Mouse (Mus musculus) CH12.LX (cell line): ENCODE data around the gene Abhd4. TPM values are rescaled to one million over a fixed set of nuclear protein-coding genes. Genes with fewer than 3 reads are reported as not detected.

ENCODE experiments used
- DNase-seq: peaks from one replicate; pipeline ENCODE4 v3.0.0-alpha.2; 2013; ENCODE audit errors: extremely low read depth
- H3K27ac ChIP-seq: 2 replicates; pipeline ENCODE4 v1.5.1; 2012; ENCODE audit warnings: low read depth, mild to moderate bottlenecking, control low read depth, moderate library complexity; ENCODE audit not compliant: insufficient read depth
- H3K27me3 ChIP-seq: replicated peaks from 2 replicates; pipeline ENCODE3; 2012; ENCODE audit warnings: inconsistent platforms
- H3K36me3 ChIP-seq, 2 experiments: replicated peaks in 1 of 2; 2 replicates each; pipeline versions ENCODE3 to v1.6.1; 2012; ENCODE audit warnings: inconsistent platforms in 1 of 2, low read length in 1 of 2, mild to moderate bottlenecking in 1 of 2, mixed read lengths in 1 of 2, moderate library complexity in 1 of 2; ENCODE audit not compliant: control insufficient read depth in 1 of 2, insufficient read depth in 1 of 2
- H3K4me1 ChIP-seq, 2 experiments: 2 replicates each; pipeline ENCODE4 v1.6.1; 2012; ENCODE audit warnings: inconsistent platforms in 1 of 2, moderate library complexity in 1 of 2; ENCODE audit not compliant: insufficient read depth in 2 of 2, control insufficient read depth in 1 of 2
- H3K4me2 ChIP-seq: 2 replicates; pipeline ENCODE4 v1.6.1; 2012; ENCODE audit warnings: low read depth, mild to moderate bottlenecking, control low read depth; ENCODE audit not compliant: poor library complexity, insufficient read depth, severe bottlenecking
- H3K4me3 ChIP-seq, 3 experiments: fragments of 150-350 bp in 1 of 3; sonication (generic) in 1 of 3; replicated peaks in 1 of 3; 2 replicates each; pipeline versions ENCODE3 to v1.5.1; 2011 to 2012; ENCODE audit warnings: low read depth in 2 of 3, low read length in 2 of 3, mild to moderate bottlenecking in 2 of 3, moderate library complexity in 2 of 3, control low read depth in 1 of 3, improper control_type of control experiment in 1 of 3, inconsistent platforms in 1 of 3, mixed read lengths in 1 of 3; ENCODE audit not compliant: poor library complexity in 1 of 3
- H3K79me2 ChIP-seq: replicated peaks from 2 replicates; pipeline ENCODE4 v1.6.1; 2012; ENCODE audit warnings: mild to moderate bottlenecking, moderate library complexity; ENCODE audit not compliant: control insufficient read depth, poor library complexity, insufficient read depth, severe bottlenecking; ENCODE audit errors: extremely low read depth
- H3K9ac ChIP-seq: 2 replicates; pipeline ENCODE4 v1.6.1; 2012; ENCODE audit warnings: low read depth, mild to moderate bottlenecking, control low read depth, moderate library complexity; ENCODE audit not compliant: insufficient read depth
- H3K9me3 ChIP-seq: replicated peaks from 2 replicates; pipeline ENCODE3; 2012; ENCODE audit warnings: low read length, inconsistent platforms, mixed read lengths
- CHD1 ChIP-seq: IDR thresholded peaks from 2 replicates; pipeline ENCODE4 v1.6.1; 2012; ENCODE audit warnings: low read depth, low read length, improper control_type of control experiment, inconsistent platforms
- CHD2 ChIP-seq: IDR thresholded peaks from 2 replicates; pipeline ENCODE4 v1.6.1; 2011; ENCODE audit warnings: low read length, improper control_type of control experiment
- E2F4 ChIP-seq: IDR thresholded peaks from 2 replicates; pipeline ENCODE4 v1.6.1; 2011; ENCODE audit warnings: low read depth, low read length, improper control_type of control experiment; ENCODE audit not compliant: insufficient replicate concordance
- ELF1 ChIP-seq: IDR thresholded peaks from 2 replicates; pipeline ENCODE4 v1.6.1; 2014; ENCODE audit warnings: low read depth, mild to moderate bottlenecking, inconsistent platforms, low read length, improper control_type of control experiment
- ETS1 ChIP-seq: conservative IDR thresholded peaks from 2 replicates; pipeline ENCODE4 v1.6.1; 2012; ENCODE audit warnings: low read depth, mild to moderate bottlenecking, inconsistent platforms, low read length, improper control_type of control experiment, moderate library complexity
- GABPA ChIP-seq: IDR thresholded peaks from 2 replicates; pipeline ENCODE4 v1.6.1; 2012; ENCODE audit warnings: low read depth, low read length, improper control_type of control experiment, inconsistent platforms; ENCODE audit not compliant: insufficient replicate concordance
- JUN ChIP-seq: IDR thresholded peaks from 2 replicates; pipeline ENCODE4 v1.6.1; 2011; ENCODE audit warnings: low read depth, mild to moderate bottlenecking, low read length, improper control_type of control experiment, moderate library complexity; ENCODE audit not compliant: insufficient read depth
- JUND ChIP-seq: conservative IDR thresholded peaks from 2 replicates; pipeline ENCODE4 v1.6.1; 2011; ENCODE audit warnings: low read depth, low read length, improper control_type of control experiment
- MAFK ChIP-seq: IDR thresholded peaks from 2 replicates; pipeline ENCODE4 v1.6.1; 2011; ENCODE audit warnings: low read length, improper control_type of control experiment; ENCODE audit not compliant: insufficient replicate concordance
- MAX ChIP-seq: IDR thresholded peaks from 2 replicates; pipeline ENCODE4 v1.6.1; 2011; ENCODE audit warnings: low read length, improper control_type of control experiment
- MEF2A ChIP-seq: IDR thresholded peaks from 2 replicates; pipeline ENCODE4 v1.6.1; 2014; ENCODE audit warnings: low read depth, mild to moderate bottlenecking, inconsistent platforms, low read length, improper control_type of control experiment, borderline replicate concordance
- MXI1 ChIP-seq: IDR thresholded peaks from 2 replicates; pipeline ENCODE4 v1.6.1; 2011; ENCODE audit warnings: mild to moderate bottlenecking, low read depth, low read length, improper control_type of control experiment
- MYC ChIP-seq: IDR thresholded peaks from 2 replicates; pipeline ENCODE4 v1.6.1; 2011; ENCODE audit warnings: low read depth, mild to moderate bottlenecking, improper control_type of control experiment, low read length
- NELFE ChIP-seq: IDR thresholded peaks from 2 replicates; pipeline ENCODE4 v1.6.1; 2011; ENCODE audit warnings: low read depth, low read length, improper control_type of control experiment
- NRF1 ChIP-seq: IDR thresholded peaks from 2 replicates; pipeline ENCODE4 v1.6.1; 2014; ENCODE audit warnings: low read depth, mild to moderate bottlenecking, inconsistent platforms, low read length, improper control_type of control experiment, moderate library complexity
- PAX5 ChIP-seq: IDR thresholded peaks from 2 replicates; pipeline ENCODE4 v1.6.1; 2012; ENCODE audit warnings: low read length, inconsistent platforms, mixed read lengths
- POLR2A ChIP-seq: IDR thresholded peaks from 2 replicates; pipeline ENCODE4 v1.6.1; 2011; ENCODE audit warnings: low read depth, mild to moderate bottlenecking, improper control_type of control experiment, low read length
- POLR2AphosphoS2 ChIP-seq: IDR thresholded peaks from 2 replicates; pipeline ENCODE4 v1.6.1; 2011; ENCODE audit warnings: low read depth, low read length, improper control_type of control experiment
- TCF12 ChIP-seq: IDR thresholded peaks from 2 replicates; pipeline ENCODE4 v1.6.1; 2014; ENCODE audit warnings: low read depth, mild to moderate bottlenecking, inconsistent platforms, low read length, improper control_type of control experiment
- USF1 ChIP-seq: IDR thresholded peaks from 2 replicates; pipeline ENCODE4 v1.6.1; 2014; ENCODE audit warnings: low read depth, mild to moderate bottlenecking, inconsistent platforms, low read length, improper control_type of control experiment
- ZC3H11A ChIP-seq: IDR thresholded peaks from 2 replicates; pipeline ENCODE4 v1.6.1; 2012; ENCODE audit warnings: low read depth, mild to moderate bottlenecking, inconsistent platforms, low read length, improper control_type of control experiment
- ZMIZ1 ChIP-seq: IDR thresholded peaks from 2 replicates; pipeline ENCODE4 v1.6.1; 2012; ENCODE audit warnings: low read depth, mild to moderate bottlenecking, inconsistent platforms, low read length, improper control_type of control experiment
- ZNF384 ChIP-seq: IDR thresholded peaks from 2 replicates; pipeline ENCODE4 v1.6.1; 2012; ENCODE audit warnings: low read depth, low read length, improper control_type of control experiment, inconsistent platforms
- dilution Hi-C: fragments of 300-500 bp; cut with MboI; formaldehyde crosslinking; loops from 2 replicates; pipeline ENCODE4 v1.14.3; 2020; ENCODE audit warnings: low sequenced_read_pairs; ENCODE audit not compliant: extremely low pct_unique_long_range_greater_than_20kb, extremely low pct_ligation_motif_present
- in situ Hi-C: fragments of 300-500 bp; cut with MboI; formaldehyde crosslinking; loops from 3 replicates; pipeline ENCODE4 v1.14.3; 2019; ENCODE audit warnings: low sequenced_read_pairs, low pct_ligation_motif_present, low pct_unique_long_range_greater_than_20kb, mixed read lengths
- polyA plus RNA-seq: library from polyadenylated mRNA; unstranded; fragments of >175 nt; gene quantifications from 2 replicates; pipeline ENCODE4 v1.2.1, GENCODE M21; 2012; ENCODE audit warnings: low read depth; ENCODE audit not compliant: insufficient read length
- total RNA-seq, 2 experiments: library from RNA; depleted of rRNA; stranded (reverse); fragments of 300-350 nt in 1 of 2; fragments of >200 nt in 1 of 2; gene quantifications; 2 replicates each; pipeline ENCODE4 v1.2.3; 2012 to 2014

Abhd4 gene
- total and polyA plus RNA-seq, 3 experiments: 15.9 to 23.0 (median 19.8) TPM

DNA sequence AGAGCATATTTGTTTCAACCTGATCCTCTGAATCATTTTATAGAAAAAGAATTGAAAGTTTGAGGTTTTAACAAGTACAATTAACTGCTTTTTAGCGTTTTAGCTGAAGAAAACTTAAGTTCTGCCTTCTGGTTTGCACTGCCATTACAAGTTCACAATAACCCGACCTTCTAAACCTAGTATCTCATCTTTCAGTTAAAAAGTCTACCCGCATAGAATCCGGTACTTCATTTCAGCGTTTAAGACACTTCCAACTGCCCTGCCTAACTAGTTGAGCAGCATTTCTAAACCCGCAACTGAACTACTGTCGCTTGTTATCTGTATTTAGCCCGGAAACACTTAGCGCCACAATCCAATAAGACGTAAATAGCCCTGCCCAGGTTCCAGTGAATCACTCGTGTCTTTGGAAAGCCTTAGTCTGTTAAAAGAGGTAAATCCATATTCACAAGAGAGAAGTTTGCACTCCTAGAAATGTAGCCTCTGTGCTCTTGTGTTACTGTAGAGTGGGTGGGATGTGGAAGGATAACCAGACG is 748 bp downstream of the Abhd4 start:
- TF ChIP-seq MEF2A (no peak), ELF1 (no peak), NRF1 (no peak), JUN (no peak), NELFE (no peak), ETS1 (no peak), ZMIZ1 (no peak), GABPA (no peak), CHD2 (no peak), POLR2A (no peak), E2F4 (no peak), ZC3H11A (no peak), POLR2AphosphoS2 (no peak), MAFK (no peak), TCF12 (no peak), MYC (no peak), JUND (no peak)
- TF ChIP-seq, all 38 proteins: peak for 0
- peak overlapping the region; percentile 100 for H3K4me2 ChIP-seq
- peak overlapping the region; percentile 62 to 92 (median 75) for H3K4me3 ChIP-seq
- H3K79me2 ChIP-seq: peaks cover 29% of the 10 kb centered on the region
- in situ Hi-C loops (loop anchor here (10.0 kb wide), 1 partner anchor 90 kb away; no protein-coding TSS in a partner anchor), dilution Hi-C loops (no loop called here)
- peaks cover 11 to 43% of the 10 kb centered on the region in 2 experiments; a peak in 3 of 4 replicates for H3K4me1 ChIP-seq
- H3K9me3 ChIP-seq: no peaks in the 10 kb centered on the region
- DNase-seq: no peak
- H3K36me3 ChIP-seq: peaks cover 2 to 17% of the 10 kb centered on the region in 2 experiments
- H3K27me3 ChIP-seq: no peaks in the 10 kb centered on the region
- peak overlapping the region; percentile 80 for H3K9ac ChIP-seq
- H3K27ac ChIP-seq: no peak overlapping the region

DNA sequence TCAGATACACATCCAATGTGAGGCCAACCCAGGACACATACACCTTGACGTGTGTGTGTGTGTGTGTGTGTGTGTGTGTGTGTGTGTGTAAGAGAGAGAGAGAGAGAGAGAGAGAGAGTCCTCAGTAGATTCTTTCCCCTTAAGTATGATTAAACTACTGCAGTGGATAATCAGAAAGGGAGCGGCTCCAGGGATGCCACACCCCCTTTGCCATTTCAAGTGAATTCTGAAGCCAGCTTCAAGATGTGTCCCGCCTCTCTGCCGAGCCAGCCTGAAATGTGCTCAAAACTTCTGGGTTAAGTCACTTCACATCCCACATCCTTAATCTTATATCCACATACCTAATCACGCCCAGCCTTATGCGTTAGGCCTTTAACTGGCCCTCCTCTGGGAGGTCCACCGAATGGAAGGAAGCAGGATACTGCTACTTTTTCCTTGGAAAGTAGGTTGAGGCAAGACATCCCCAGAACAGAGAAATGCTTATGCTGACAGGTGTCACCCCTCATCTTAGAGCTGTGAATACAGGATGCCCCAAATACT is 4.2 kb downstream of the Abhd4 start:
- peaks cover 0 to 26% of the 10 kb centered on the region in 2 experiments; a peak in 2 of 4 replicates for H3K4me1 ChIP-seq
- no peak overlapping the region for H3K9ac ChIP-seq
- peaks cover 3% of the 10 kb centered on the region for H3K79me2 ChIP-seq
- no peak for TF ChIP-seq MEF2A
- TF ChIP-seq USF1: no peak
- TF ChIP-seq PAX5: no peak
- no peak for TF ChIP-seq JUN
- no peak for TF ChIP-seq TCF12
- TF ChIP-seq ZC3H11A: no peak
- no peak for TF ChIP-seq ZNF384
- TF ChIP-seq JUND: no peak
- no peak for TF ChIP-seq CHD1
- TF ChIP-seq MAX: no peak
- TF ChIP-seq NRF1: no peak
- TF ChIP-seq MXI1: no peak
- no peaks in the 10 kb centered on the region for H3K27me3 ChIP-seq
- in situ Hi-C loops: loop anchor here (10.0 kb wide), 1 partner anchor 87 kb away; no protein-coding TSS in a partner anchor
- H3K36me3 ChIP-seq: peaks cover 7 to 17% of the 10 kb centered on the region in 2 experiments
- no peak overlapping the region for H3K4me2 ChIP-seq
- dilution Hi-C loops: no loop called here
- H3K27ac ChIP-seq: no peak overlapping the region
- H3K9me3 ChIP-seq: no peaks in the 10 kb centered on the region
- H3K4me3 ChIP-seq: no peak overlapping the region
- DNase-seq: no peak
